In genomic region chr3:83053758-83054157, GRCm38 (mm10) we compare ENCODE assay signal across 9 mouse cellular contexts. TPM values are rescaled to one million over a fixed set of nuclear protein-coding genes. Genes with fewer than 3 reads are reported as not detected.
DNase-seq lines count a peak whose midpoint lies in the region; ATAC-seq and TF ChIP-seq lines count a peak whose summit lies in the region.
"Had no signal": no experiment of that assay in that cellular context is flagged by ENCODE, and none has a peak within 500 bp of the region (broad histone marks: within the 10 kb centered on the region; RNA-seq: fewer than 3 reads in every experiment).

No protein-coding gene starts in this region.

- ATAC-seq in forebrain, postnatal 0 days, result no peak
- ATAC-seq in forebrain, embryonic 15.5 days (replicated peaks), result no peak
- ATAC-seq in embryonic facial prominence, embryonic 11.5 days (replicated peaks; ENCODE audit: insufficient number of reproducible peaks, low FRiP score, low TSS enrichment, low read depth), result no peak

- H3K9ac ChIP-seq in forebrain, postnatal 0 days, result no peak overlapping the region
- H3K9ac ChIP-seq in forebrain, embryonic 15.5 days (replicated peaks), result no peak overlapping the region
- no peak overlapping the region for H3K9ac ChIP-seq in embryonic facial prominence, embryonic 11.5 days (replicated peaks; ENCODE audit: low read length)

- H3K36me3 ChIP-seq in forebrain, postnatal 0 days (ENCODE audit: insufficient read depth), result peaks cover 8% of the 10 kb centered on the region
- peaks cover 11% of the 10 kb centered on the region for H3K36me3 ChIP-seq in forebrain, embryonic 15.5 days
- H3K36me3 ChIP-seq in embryonic facial prominence, embryonic 11.5 days (replicated peaks; ENCODE audit: control insufficient read depth, insufficient read depth, low read depth, low read length), result no peaks in the 10 kb centered on the region; the same call in 1 of the 2 replicates

- no peak overlapping the region for H3K4me2 ChIP-seq in forebrain, postnatal 0 days (ENCODE audit: low read depth)
- no peak overlapping the region for H3K4me2 ChIP-seq in forebrain, embryonic 15.5 days (replicated peaks)
- no peak overlapping the region for H3K4me2 ChIP-seq in embryonic facial prominence, embryonic 11.5 days (ENCODE audit: low read depth, low read length)

- WGBS in forebrain, postnatal 0 days, result 33% methylated on average over 10 of the region's 10 CpGs
- 36% methylated on average over 10 of the region's 10 CpGs for WGBS in forebrain, embryonic 15.5 days
- WGBS in embryonic facial prominence, embryonic 11.5 days, result 39% methylated on average over 10 of the region's 10 CpGs

- no peaks in the 10 kb centered on the region for H3K9me3 ChIP-seq in forebrain, postnatal 0 days (ENCODE audit: low read length)
- H3K9me3 ChIP-seq in forebrain, embryonic 15.5 days, result no peaks in the 10 kb centered on the region
- no peaks in the 10 kb centered on the region for H3K9me3 ChIP-seq in embryonic facial prominence, embryonic 11.5 days (replicated peaks; ENCODE audit: control insufficient read depth, low read length)

- no peak overlapping the region for H3K27ac ChIP-seq in forebrain, postnatal 0 days (ENCODE audit: low read depth, low read length)
- H3K27ac ChIP-seq in forebrain, embryonic 15.5 days (replicated peaks), result no peak overlapping the region
- no peak overlapping the region for H3K27ac ChIP-seq in embryonic facial prominence, embryonic 11.5 days (replicated peaks; ENCODE audit: low read depth, low read length)
- H3K27ac ChIP-seq in layer of hippocampus, adult 2 months, result no peak overlapping the region

- H3K4me1 ChIP-seq in forebrain, postnatal 0 days (ENCODE audit: insufficient read depth), result peaks cover 8% of the 10 kb centered on the region
- peaks cover 12% of the 10 kb centered on the region for H3K4me1 ChIP-seq in forebrain, embryonic 15.5 days
- H3K4me1 ChIP-seq in embryonic facial prominence, embryonic 11.5 days (ENCODE audit: control insufficient read depth, insufficient read depth, low read length), result no peaks in the 10 kb centered on the region

- peak; percentile 78 for DNase-seq in forebrain, postnatal 0 days
- DNase-seq in urinary bladder, postnatal 14 days (ENCODE audit: low spot score), result peak; percentile 37
- no peak for DNase-seq in urinary bladder, postnatal 4 days (ENCODE audit: low spot score in 2 of 2)
- peak; percentile 68 for DNase-seq in embryonic facial prominence, embryonic 11.5 days (ENCODE audit: low spot score)
- peak in 1 of 2 experiments; percentile 50 for DNase-seq in layer of hippocampus, adult 2 months (ENCODE audit: low spot score in 2 of 2)
- DNase-seq in lung, postnatal 36 days, result peak; percentile 74
- no peak for DNase-seq in frontal cortex, postnatal 14 days (ENCODE audit: low spot score in 2 of 2)

- H3K4me3 ChIP-seq in forebrain, postnatal 0 days (ENCODE audit: low read depth, low read length), result no peak overlapping the region
- H3K4me3 ChIP-seq in forebrain, embryonic 15.5 days, result no peak overlapping the region
- no peak overlapping the region for H3K4me3 ChIP-seq in embryonic facial prominence, embryonic 11.5 days (ENCODE audit: low read depth, low read length)
- no peak overlapping the region for H3K4me3 ChIP-seq in layer of hippocampus, adult 2 months

- peak; percentile 76 for TF ChIP-seq CTCF in forebrain, postnatal 0 days (IDR thresholded peaks at IDR 0.05; ENCODE audit: low read depth)
- peak; percentile 89 for TF ChIP-seq CTCF in layer of hippocampus, adult 2 months (conservative IDR thresholded peaks at IDR 0.05)

- H3K27me3 ChIP-seq in forebrain, postnatal 0 days (ENCODE audit: insufficient read depth, low read length), result no peaks in the 10 kb centered on the region
- H3K27me3 ChIP-seq in forebrain, embryonic 15.5 days, result no peaks in the 10 kb centered on the region
- H3K27me3 ChIP-seq in embryonic facial prominence, embryonic 11.5 days (ENCODE audit: control insufficient read depth, insufficient read depth, low read length), result no peaks in the 10 kb centered on the region

RNA-seq across cellular contexts. Expression of gene Plrg1, which starts 1.6 kb away (rescaled TPM):
- total RNA-seq in forebrain, postnatal 0 days (2014; rRNA removed), result 90.8 and 94.0 TPM in 2 replicates
- polyA plus RNA-seq in forebrain, postnatal 0 days (2015; fragmentation: Nextera tagmentation; extraction: Ambion mirVana), result 85.6 and 95.0 TPM in 2 replicates
- 114 and 118 TPM in 2 replicates for polyA plus RNA-seq in forebrain, embryonic 15.5 days (2015; fragmentation: Nextera tagmentation; extraction: Ambion mirVana)
- 141 TPM in 2 replicates for polyA plus RNA-seq in embryonic facial prominence, embryonic 11.5 days (2014; fragmentation: Nextera tagmentation; extraction: Ambion mirVana)
- 10 to 100 TPM; 50.3 to 50.6 TPM for total RNA-seq in layer of hippocampus, adult 2 months (2021)

RNA-seq across cellular contexts. Expression of gene Fgb, which starts 4.1 kb away (rescaled TPM):
- not detected in 2 replicates for total RNA-seq in forebrain, postnatal 0 days (2014; rRNA removed)
- polyA plus RNA-seq in forebrain, postnatal 0 days (2015; fragmentation: Nextera tagmentation; extraction: Ambion mirVana), result not detected in 2 replicates
- 0.27 TPM in 1 of 2 replicates, not detected in the other for polyA plus RNA-seq in forebrain, embryonic 15.5 days (2015; fragmentation: Nextera tagmentation; extraction: Ambion mirVana)
- 0.08 and 0.14 TPM in 2 replicates for polyA plus RNA-seq in embryonic facial prominence, embryonic 11.5 days (2014; fragmentation: Nextera tagmentation; extraction: Ambion mirVana)
- total RNA-seq in layer of hippocampus, adult 2 months (2021), result not detected
- total RNA-seq: left cerebral cortex, postnatal 10 days had no signal

RNA-seq across cellular contexts. Expression of gene Fga, which starts 27.9 kb away (rescaled TPM):
- total RNA-seq in forebrain, postnatal 0 days (2014; rRNA removed), result 0.38 TPM in 1 of 2 replicates, not detected in the other
- polyA plus RNA-seq in forebrain, postnatal 0 days (2015; fragmentation: Nextera tagmentation; extraction: Ambion mirVana), result 0.10 TPM in 1 of 2 replicates, not detected in the other
- polyA plus RNA-seq in forebrain, embryonic 15.5 days (2015; fragmentation: Nextera tagmentation; extraction: Ambion mirVana), result 0.79 TPM in 1 of 2 replicates, not detected in the other
- 0.10 TPM in 1 of 2 replicates, not detected in the other for polyA plus RNA-seq in embryonic facial prominence, embryonic 11.5 days (2014; fragmentation: Nextera tagmentation; extraction: Ambion mirVana)
- total RNA-seq in layer of hippocampus, adult 2 months (2021), result not detected
- total RNA-seq: left cerebral cortex, postnatal 10 days had no signal

RNA-seq across cellular contexts. Expression of gene Fgg, which starts 46.2 kb away (rescaled TPM):
- total RNA-seq in forebrain, postnatal 0 days (2014; rRNA removed), result 0.19 and 0.62 TPM in 2 replicates
- not detected in 2 replicates for polyA plus RNA-seq in forebrain, postnatal 0 days (2015; fragmentation: Nextera tagmentation; extraction: Ambion mirVana)
- 2.9 TPM in 1 of 2 replicates, not detected in the other for polyA plus RNA-seq in forebrain, embryonic 15.5 days (2015; fragmentation: Nextera tagmentation; extraction: Ambion mirVana)
- polyA plus RNA-seq in embryonic facial prominence, embryonic 11.5 days (2014; fragmentation: Nextera tagmentation; extraction: Ambion mirVana), result 0.43 TPM in 1 of 2 replicates, not detected in the other
- total RNA-seq in layer of hippocampus, adult 2 months (2021), result under 1 TPM; 0.20 to 0.27 TPM
- total RNA-seq: left cerebral cortex, postnatal 10 days had no signal

Comparison
In these comparisons a context has a peak if more than half of its experiments do, and no peak if none do; other contexts are left out.
1. DNase-seq: peak in forebrain, postnatal 0 days (single experiment), urinary bladder, postnatal 14 days (single experiment), embryonic facial prominence, embryonic 11.5 days (single experiment) and lung, postnatal 36 days (single experiment); none in urinary bladder, postnatal 4 days (0 of 2) and frontal cortex, postnatal 14 days (0 of 2).